Mouse (Mus musculus): Measurements from ENCODE around the gene Mars. TPM values are rescaled to one million over a fixed set of nuclear protein-coding genes. Genes with fewer than 3 reads are reported as not detected.

Mars gene
- polyA plus RNA-seq, 1 experiment, result 85.0 TPM

GRCm38 (mm10) chr10:127288800-127289572 lies 22.6 kb downstream of the Mars start, which contains the start of gene Mbd6:
Gene Mbd6, minus strand, starts transcription at chr10:127289018.
- Histone ChIP-seq H3K4me1 (ENCODE audit: control insufficient read depth, insufficient read depth, low read length) (no peaks in the 10 kb centered on the region; the same call in 1 of the 2 replicates), H3K4me3 (replicated peaks; ENCODE audit: control insufficient read depth, low read depth, low read length) (peak within 1 kb of the TSS; percentile 87), H3K27ac (ENCODE audit: control insufficient read depth, insufficient read depth, low read depth, low read length, poor library complexity) (peak within 1 kb of the TSS; percentile 78)
- TF ChIP-seq CTCF (IDR thresholded peaks at IDR 0.05; ENCODE audit: control insufficient read depth, insufficient read depth, low read length) (no peak), POLR2A (IDR thresholded peaks at IDR 0.05; ENCODE audit: borderline replicate concordance, control insufficient read depth, low read depth, low read length) (peak; percentile 53)
- under 1% methylated on average over 63 of the region's 65 CpGs for WGBS

GRCm38 (mm10) chr10:127288328-127288799 lies 23.2 kb downstream of the Mars start:
- Histone ChIP-seq H3K4me1 (ENCODE audit: control insufficient read depth, insufficient read depth, low read length) (no peaks in the 10 kb centered on the region; the same call in 1 of the 2 replicates), H3K27ac (ENCODE audit: control insufficient read depth, insufficient read depth, low read depth, low read length, poor library complexity) (peak overlapping the region; percentile 78), H3K4me3 (replicated peaks; ENCODE audit: control insufficient read depth, low read depth, low read length) (peak overlapping the region; percentile 87)
- 1% methylated on average over 27 of the region's 28 CpGs for WGBS
- TF ChIP-seq POLR2A (IDR thresholded peaks at IDR 0.05; ENCODE audit: borderline replicate concordance, control insufficient read depth, low read depth, low read length) (peak; percentile 57; the same call in 1 of the 2 replicates), CTCF (IDR thresholded peaks at IDR 0.05; ENCODE audit: control insufficient read depth, insufficient read depth, low read length) (no peak; the same call in 1 of the 2 replicates)

GRCm38 (mm10) chr10:127287936-127288293 lies 23.7 kb downstream of the Mars start:
- WGBS, result 1% methylated on average over 3 of the region's 3 CpGs
- peak overlapping the region; percentile 87 for H3K4me3 ChIP-seq (replicated peaks; ENCODE audit: control insufficient read depth, low read depth, low read length)
- H3K4me1 ChIP-seq (ENCODE audit: control insufficient read depth, insufficient read depth, low read length), result no peaks in the 10 kb centered on the region; the same call in 1 of the 2 replicates
- H3K27ac ChIP-seq (ENCODE audit: control insufficient read depth, insufficient read depth, low read depth, low read length, poor library complexity), result peak overlapping the region; percentile 78
- TF ChIP-seq POLR2A (IDR thresholded peaks at IDR 0.05; ENCODE audit: borderline replicate concordance, control insufficient read depth, low read depth, low read length) (no peak), CTCF (IDR thresholded peaks at IDR 0.05; ENCODE audit: control insufficient read depth, insufficient read depth, low read length) (no peak)

GRCm38 (mm10) chr10:127287271-127287935 lies 24.2 kb downstream of the Mars start:
- H3K27ac ChIP-seq (ENCODE audit: control insufficient read depth, insufficient read depth, low read depth, low read length, poor library complexity), result peak overlapping the region; percentile 6
- WGBS, result 48% methylated on average over 15 of the region's 15 CpGs
- H3K4me3 ChIP-seq (replicated peaks; ENCODE audit: control insufficient read depth, low read depth, low read length), result peak overlapping the region; percentile 87
- H3K4me1 ChIP-seq (ENCODE audit: control insufficient read depth, insufficient read depth, low read length), result no peaks in the 10 kb centered on the region; the same call in 1 of the 2 replicates
- TF ChIP-seq POLR2A (IDR thresholded peaks at IDR 0.05; ENCODE audit: borderline replicate concordance, control insufficient read depth, low read depth, low read length), result no peak
- TF ChIP-seq CTCF (IDR thresholded peaks at IDR 0.05; ENCODE audit: control insufficient read depth, insufficient read depth, low read length), result no peak

GRCm38 (mm10) chr10:127286730-127287129 lies 24.9 kb downstream of the Mars start:
- TF ChIP-seq POLR2A (IDR thresholded peaks at IDR 0.05; ENCODE audit: borderline replicate concordance, control insufficient read depth, low read depth, low read length) (no peak), CTCF (IDR thresholded peaks at IDR 0.05; ENCODE audit: control insufficient read depth, insufficient read depth, low read length) (no peak)
- WGBS, result 60% methylated on average over 7 of the region's 7 CpGs
- no peak overlapping the region for H3K27ac ChIP-seq (ENCODE audit: control insufficient read depth, insufficient read depth, low read depth, low read length, poor library complexity)
- H3K4me3 ChIP-seq (replicated peaks; ENCODE audit: control insufficient read depth, low read depth, low read length), result no peak overlapping the region
- no peaks in the 10 kb centered on the region; the same call in 1 of the 2 replicates for H3K4me1 ChIP-seq (ENCODE audit: control insufficient read depth, insufficient read depth, low read length)

GRCm38 (mm10) chr10:127286194-127286593 lies 25.4 kb downstream of the Mars start:
- WGBS, result 74% methylated on average over 7 of the region's 7 CpGs
- Histone ChIP-seq H3K4me3 (replicated peaks; ENCODE audit: control insufficient read depth, low read depth, low read length) (no peak overlapping the region), H3K27ac (ENCODE audit: control insufficient read depth, insufficient read depth, low read depth, low read length, poor library complexity) (no peak overlapping the region), H3K4me1 (ENCODE audit: control insufficient read depth, insufficient read depth, low read length) (no peaks in the 10 kb centered on the region; the same call in 1 of the 2 replicates)
- TF ChIP-seq POLR2A (IDR thresholded peaks at IDR 0.05; ENCODE audit: borderline replicate concordance, control insufficient read depth, low read depth, low read length) (no peak), CTCF (IDR thresholded peaks at IDR 0.05; ENCODE audit: control insufficient read depth, insufficient read depth, low read length) (no peak)

GRCm38 (mm10) chr10:127285644-127286043 lies 25.9 kb downstream of the Mars start:
- Histone ChIP-seq H3K4me3 (replicated peaks; ENCODE audit: control insufficient read depth, low read depth, low read length) (no peak overlapping the region), H3K27ac (ENCODE audit: control insufficient read depth, insufficient read depth, low read depth, low read length, poor library complexity) (no peak overlapping the region), H3K4me1 (ENCODE audit: control insufficient read depth, insufficient read depth, low read length) (no peaks in the 10 kb centered on the region; the same call in 1 of the 2 replicates)
- WGBS, result 89% methylated on average over 13 of the region's 13 CpGs
- no peak for TF ChIP-seq POLR2A (IDR thresholded peaks at IDR 0.05; ENCODE audit: borderline replicate concordance, control insufficient read depth, low read depth, low read length)
- no peak for TF ChIP-seq CTCF (IDR thresholded peaks at IDR 0.05; ENCODE audit: control insufficient read depth, insufficient read depth, low read length)
